Mouse (Mus musculus) mesoderm, embryonic 11.5 days (tissue): ENCODE measurements at regions not wholly inside any gene's neighbourhood (a gene's known extent, or its start where the extent isn't known, plus 50 kb on each side); places are given as distances from the start of the nearest gene placed in this dataset.

Source experiments
- DNase-seq: peaks from one replicate; pipeline ENCODE4 v3.0.0-alpha.2; 2012; ENCODE audit warnings: low read depth, low spot score

DNA sequence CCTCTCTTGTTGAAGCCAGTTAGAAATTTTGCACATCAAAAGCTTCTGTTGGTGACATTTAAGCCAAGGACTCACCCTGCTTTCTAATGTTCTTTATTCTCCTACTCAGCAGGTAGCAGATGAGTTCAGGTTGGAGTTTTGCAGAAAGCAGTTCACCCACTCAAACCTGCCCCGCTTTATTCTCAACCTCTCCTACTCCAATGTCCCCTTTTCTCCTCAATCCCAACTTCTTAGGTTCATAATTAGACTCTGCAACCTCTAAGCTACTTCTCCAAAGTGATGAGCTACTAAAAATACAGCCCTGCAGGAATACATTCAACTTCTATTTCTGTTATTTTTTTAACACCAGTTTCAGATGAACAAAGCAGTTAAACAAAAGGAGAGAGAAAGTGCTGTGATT lies 572.2 kb downstream of the Brinp1 start:
- DNase-seq = no peak

DNA sequence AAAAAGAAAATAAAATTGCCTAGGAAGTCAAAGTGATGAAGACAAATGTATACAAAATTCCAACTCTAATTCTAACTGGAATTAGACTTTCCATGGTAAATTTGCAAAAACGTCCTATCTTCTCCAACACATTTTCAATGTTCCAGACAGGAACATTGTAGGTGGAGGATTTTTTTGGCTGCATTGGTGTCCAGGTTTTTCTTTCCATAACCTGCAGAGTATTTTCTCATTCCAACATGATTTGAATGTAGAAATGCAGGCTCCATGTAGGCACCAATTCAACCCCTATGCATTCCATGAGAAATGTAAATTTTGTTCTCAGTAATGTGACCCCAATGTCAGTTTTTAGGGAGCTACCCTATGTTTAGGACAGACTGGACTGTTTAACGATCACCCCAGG lies 586.2 kb downstream of the Brinp1 start:
- no peak for DNase-seq

DNA sequence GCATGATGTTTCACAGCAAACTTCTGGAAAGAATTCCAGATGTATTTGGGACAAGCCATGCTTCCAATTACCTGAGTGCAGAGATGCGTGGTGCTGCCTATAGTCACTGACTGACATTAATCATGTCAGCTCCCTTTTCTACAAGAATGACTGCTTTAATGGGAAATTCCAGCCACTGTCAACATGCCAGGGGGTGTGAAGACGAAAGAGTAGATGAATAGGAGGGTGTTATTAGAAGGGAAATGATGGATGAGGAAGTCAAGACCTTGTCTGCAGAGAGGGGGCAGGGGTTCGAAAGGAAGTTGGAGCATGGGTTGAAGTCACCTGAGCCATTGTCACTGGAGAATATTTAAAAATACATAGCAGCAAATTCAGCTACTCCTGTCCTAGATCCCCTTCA lies 634.6 kb downstream of the Brinp1 start:
- peak; percentile 16 for DNase-seq

DNA sequence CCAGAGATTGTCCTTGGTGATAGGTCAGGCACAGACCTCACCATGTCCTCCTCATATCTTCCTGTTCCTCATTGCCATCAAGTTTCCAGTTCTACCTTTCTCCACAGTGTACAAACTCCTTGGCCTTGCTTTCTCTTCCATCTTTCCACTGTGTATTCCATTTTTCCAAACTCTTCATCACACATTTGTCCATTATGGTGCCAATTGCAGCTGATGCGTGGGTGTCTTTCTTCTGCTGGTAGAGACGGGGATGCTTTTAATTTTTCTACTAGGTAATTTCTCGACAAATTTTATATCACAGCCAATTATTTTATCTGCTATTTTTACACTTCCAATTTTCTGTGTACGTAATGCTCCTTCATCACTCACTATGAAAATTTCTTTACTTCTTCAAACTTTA lies 641.4 kb downstream of the Brinp1 start:
- no peak for DNase-seq

DNA sequence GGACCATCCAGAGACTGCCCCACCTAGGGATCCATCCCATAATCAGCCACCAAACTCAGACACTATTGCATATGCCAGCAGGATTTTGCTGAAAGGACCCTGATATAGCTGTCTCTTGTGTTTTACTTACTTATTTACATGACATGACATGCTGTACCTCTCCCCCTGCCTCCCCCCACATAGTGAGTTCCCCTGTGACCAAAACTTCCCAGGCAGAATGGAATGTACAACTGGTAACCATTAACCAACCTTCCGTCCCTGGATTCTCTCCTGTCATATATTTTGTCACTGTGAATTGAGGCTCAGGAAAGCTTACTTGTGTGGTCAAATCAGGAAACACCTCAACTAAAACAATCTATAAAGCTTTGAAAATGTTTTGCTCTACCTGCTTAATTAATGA lies 669.4 kb downstream of the Brinp1 start:
- DNase-seq = peak; percentile 2

DNA sequence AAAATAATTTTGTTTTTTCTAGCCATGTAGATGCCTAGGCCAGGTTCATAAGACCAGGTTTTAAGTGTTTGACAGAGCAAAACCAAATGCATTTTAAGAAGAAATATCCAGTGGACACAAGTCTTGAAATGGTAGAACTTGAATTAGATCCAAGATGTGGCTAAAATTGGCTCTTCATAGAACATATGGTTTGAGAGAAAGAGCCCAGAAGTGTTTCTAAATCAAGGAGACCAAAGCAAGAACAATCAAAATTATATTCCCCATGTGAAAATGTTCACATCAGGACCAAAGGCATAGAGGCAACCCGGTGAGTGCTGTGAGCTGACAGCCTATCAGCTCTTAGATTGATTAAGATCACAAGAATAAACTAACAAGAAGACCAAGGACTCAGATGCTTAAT lies 673.3 kb downstream of the Brinp1 start:
- no peak for DNase-seq

DNA sequence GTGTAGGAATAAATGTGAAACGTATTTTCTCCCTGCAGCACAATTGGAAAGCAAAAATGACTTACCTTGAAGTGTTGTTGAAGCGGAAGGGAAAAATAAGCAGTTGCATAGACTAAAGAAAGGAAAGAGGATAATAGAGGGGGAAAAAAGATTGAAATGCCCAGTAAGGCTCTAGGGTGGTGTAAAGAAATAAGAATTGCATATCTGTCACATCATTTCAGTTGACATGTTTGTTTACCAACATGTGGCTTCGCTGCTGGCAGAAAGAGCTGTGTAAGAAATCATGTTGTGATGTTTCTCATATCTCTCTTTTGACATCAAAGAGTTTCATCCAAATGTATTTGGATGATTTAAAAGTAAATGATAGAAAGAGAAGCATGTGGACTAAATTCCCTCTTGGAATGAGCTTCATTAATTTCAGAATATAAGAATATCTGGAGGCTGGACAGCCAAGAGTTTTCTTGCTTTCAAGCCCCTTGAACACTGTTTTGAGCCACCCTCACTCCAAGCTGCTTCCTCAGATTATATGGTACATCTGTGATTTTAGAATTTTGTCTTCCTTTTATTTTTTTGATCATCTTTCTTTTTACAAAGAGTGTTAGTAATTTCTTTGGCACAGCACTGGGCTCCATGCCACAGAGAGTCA lies 679.0 kb downstream of the Brinp1 start:
- no peak for DNase-seq
